Mouse (Mus musculus) B cell, adult (primary cell): ENCODE measurements around the gene Gm17361. TPM values are rescaled to one million over a fixed set of nuclear protein-coding genes. Genes with fewer than 3 reads are reported as not detected.

Experiments used
- total RNA-seq: library from RNA; stranded (reverse); gene quantifications from 4 replicates; pipeline ENCODE4 v1.2.4, GENCODE M21; 2023; ENCODE audit not compliant: inconsistent age

Gene Gm17361
- total RNA-seq, result not detected in 4 replicates

DNA sequence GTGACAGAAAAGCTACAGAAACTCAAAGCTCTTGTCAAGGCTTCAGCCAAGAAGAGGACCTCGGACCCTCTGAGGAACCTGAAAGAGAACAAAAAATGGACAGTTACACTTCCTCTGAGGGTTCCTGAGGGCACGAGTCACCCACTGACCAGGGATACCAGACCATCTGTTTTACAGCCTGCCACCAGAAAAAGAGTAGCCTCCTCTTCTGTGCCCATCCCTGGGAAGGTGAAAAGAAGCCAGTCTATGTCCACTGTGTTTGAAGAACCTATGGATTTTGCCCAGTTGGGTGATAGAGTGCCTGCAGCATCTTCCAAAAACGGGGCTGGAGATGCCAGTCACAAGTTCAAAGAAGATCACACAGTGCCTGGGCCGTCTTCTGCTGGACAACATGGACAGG is at the start of gene Gm17361:
Gene Gm17361, plus strand, starts transcription at position 301 of the 400 bp plus-strand sequence.

